23 mouse cellular contexts compared by ENCODE assay signal in the genomic region with DNA sequence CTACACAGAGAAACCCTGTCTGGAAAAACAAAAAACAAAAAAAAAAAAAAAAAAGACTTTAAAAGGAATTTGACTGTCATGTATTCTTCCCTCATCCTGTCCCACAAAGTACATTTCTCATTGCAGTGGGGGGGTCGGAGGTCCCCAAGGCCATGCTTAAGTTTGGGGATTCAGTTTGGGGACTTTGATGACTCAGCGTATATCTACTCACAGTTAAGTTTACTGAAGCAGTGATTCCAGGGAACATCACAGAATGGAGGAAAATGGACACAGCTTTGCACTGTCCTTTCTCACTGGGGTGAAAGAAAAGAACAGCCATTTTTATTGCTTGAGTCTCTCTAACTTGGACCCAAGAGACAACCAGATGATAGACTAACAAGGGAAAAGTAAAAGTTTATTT. TPM values are rescaled to one million over a fixed set of nuclear protein-coding genes. Genes with fewer than 3 reads are reported as not detected.
DNase-seq lines count a peak whose midpoint lies in the region; ATAC-seq and TF ChIP-seq lines count a peak whose summit lies in the region.
"Had no signal": no experiment of that assay in that cellular context is flagged by ENCODE, and none has a peak within 500 bp of the region (broad histone marks: within the 10 kb centered on the region; RNA-seq: fewer than 3 reads in every experiment).

No protein-coding gene starts in this region.

- no peak for ATAC-seq in erythroid progenitor cell, adult 5-6 weeks (replicated peaks; ENCODE audit: low FRiP score, poor library complexity, severe bottlenecking)
- ATAC-seq: forebrain, embryonic 14.5 days; forebrain, embryonic 16.5 days had no signal

- no peak overlapping the region for H3K4me3 ChIP-seq in spleen, adult 2 months (ENCODE audit: extremely low read depth, insufficient read depth, insufficient read length)
- H3K4me3 ChIP-seq in ES-Bruce4 (ENCODE audit: low read depth, low read length) (no peak overlapping the region), MEL (ENCODE audit: control insufficient read depth in 1 of 2, insufficient read depth in 1 of 2, low read depth in 2 of 2, low read length in 2 of 2) (no peak overlapping the region)
- H3K4me3 ChIP-seq: embryonic facial prominence, embryonic 10.5 days; embryonic facial prominence, embryonic 12.5 days; forebrain, embryonic 10.5 days; forebrain, embryonic 12.5 days had no signal

- no peaks in the 10 kb centered on the region for H3K27me3 ChIP-seq in spleen, adult 2 months (ENCODE audit: control insufficient read depth, insufficient read depth, low read length)
- H3K27me3 ChIP-seq in ES-Bruce4 (ENCODE audit: control insufficient read depth, insufficient read depth, low read length, poor library complexity, severe bottlenecking): no peaks in the 10 kb centered on the region
- H3K27me3 ChIP-seq in MEL (ENCODE audit: control insufficient read depth in 1 of 2, insufficient read depth in 2 of 2, low read length in 2 of 2): no peaks in the 10 kb centered on the region
- H3K27me3 ChIP-seq: embryonic facial prominence, embryonic 12.5 days; forebrain, embryonic 12.5 days had no signal

- TF ChIP-seq EP300 in ES-Bruce4 (IDR thresholded peaks at IDR 0.05; ENCODE audit: insufficient read depth, low read depth, low read length) (no peak), MEL (IDR thresholded peaks at IDR 0.05; ENCODE audit: low read depth in 1 of 2, low read length in 2 of 2) (no peak)

- H3K36me3 ChIP-seq in spleen, adult 2 months (ENCODE audit: control insufficient read depth, insufficient read depth, low read length): no peaks in the 10 kb centered on the region
- no peaks in the 10 kb centered on the region for H3K36me3 ChIP-seq in ES-Bruce4 (ENCODE audit: control insufficient read depth, insufficient read depth, low read length, poor library complexity, severe bottlenecking)
- H3K36me3 ChIP-seq in MEL (ENCODE audit: control insufficient read depth in 1 of 2, insufficient read depth in 2 of 2, low read length in 2 of 2): no peaks in the 10 kb centered on the region
- H3K36me3 ChIP-seq: embryonic facial prominence, embryonic 10.5 days; embryonic facial prominence, embryonic 12.5 days; forebrain, embryonic 10.5 days; forebrain, embryonic 12.5 days had no signal

- no peak for TF ChIP-seq CTCF in spleen, adult 2 months (IDR thresholded peaks at IDR 0.05; ENCODE audit: extremely low read depth, insufficient read depth, insufficient read length, insufficient replicate concordance)
- TF ChIP-seq CTCF in ES-Bruce4 (IDR thresholded peaks at IDR 0.05; ENCODE audit: low read depth, low read length) (no peak), MEL (IDR thresholded peaks at IDR 0.05 in 2 of 3, conservative IDR thresholded peaks at IDR 0.05 in 1 of 3; ENCODE audit: control insufficient read depth in 1 of 3, insufficient read depth in 1 of 3, low read depth in 2 of 3, low read length in 3 of 3, poor library complexity in 1 of 3, severe bottlenecking in 1 of 3) (no peak)

- H3K79me2 ChIP-seq in MEL (ENCODE audit: control insufficient read depth, insufficient read depth, low read length, poor library complexity): peaks cover 2% of the 10 kb centered on the region; the same call in 1 of the 2 replicates

- DNase-seq in spleen, adult 2 months (ENCODE audit: low read depth in 1 of 2, low spot score in 2 of 2): no peak
- no peak for DNase-seq in spleen, postnatal 10 days (ENCODE audit: low spot score in 2 of 2)
- no peak for DNase-seq in MEL (ENCODE audit: low read depth, low spot score)
- no peak for DNase-seq in cerebellum, adult 9-10 months
- DNase-seq: adrenal gland, adult 2 months; adrenal gland, postnatal 10 days; adrenal gland, postnatal 25 days; cerebellum, adult 11 months; cerebellum, adult 18-20 months; cerebellum, adult 8-10 months; cerebellum, postnatal 10 days; cerebellum, postnatal 25 days had no signal

- WGBS in spleen, adult 2 months: 87% methylated on average over 2 of the region's 2 CpGs

- no peaks in the 10 kb centered on the region for H3K9me3 ChIP-seq in ES-Bruce4 (replicated peaks; ENCODE audit: control insufficient read depth, insufficient read depth, low read length, poor library complexity, severe bottlenecking)
- H3K9me3 ChIP-seq in MEL (replicated peaks; ENCODE audit: insufficient read depth, low read length): no peaks in the 10 kb centered on the region
- H3K9me3 ChIP-seq: embryonic facial prominence, embryonic 10.5 days; embryonic facial prominence, embryonic 12.5 days; forebrain, embryonic 10.5 days; forebrain, embryonic 12.5 days had no signal

- H3K27ac ChIP-seq in spleen, adult 2 months (ENCODE audit: insufficient read depth, low read length): 0 out of 2 replicates have a peak overlapping the region, but pooled peaks have one; percentile 16
- H3K27ac ChIP-seq in ES-Bruce4 (ENCODE audit: insufficient read depth, low read length) (peak overlapping the region; percentile 66; the same call in 1 of the 2 replicates), MEL (ENCODE audit: control insufficient read depth, low read depth, low read length) (no peak overlapping the region)
- H3K27ac ChIP-seq: embryonic facial prominence, embryonic 10.5 days; embryonic facial prominence, embryonic 12.5 days; forebrain, embryonic 10.5 days; forebrain, embryonic 12.5 days had no signal

- no peak for TF ChIP-seq POLR2A in spleen, adult 2 months (IDR thresholded peaks at IDR 0.05; ENCODE audit: low read depth, low read length)
- TF ChIP-seq POLR2A in ES-Bruce4 (IDR thresholded peaks at IDR 0.05; ENCODE audit: insufficient read depth, low read length) (no peak), MEL (IDR thresholded peaks at IDR 0.05; ENCODE audit: control insufficient read depth in 1 of 2, insufficient read depth in 1 of 2, low read depth in 1 of 2, low read length in 2 of 2, poor library complexity in 1 of 2) (no peak)

- H3K9ac ChIP-seq in ES-Bruce4 (ENCODE audit: low read depth, poor library complexity, severe bottlenecking): no peak overlapping the region
- H3K9ac ChIP-seq in MEL (ENCODE audit: control insufficient read depth, low read depth, low read length, poor library complexity, severe bottlenecking): no peak overlapping the region
- H3K9ac ChIP-seq: embryonic facial prominence, embryonic 12.5 days; forebrain, embryonic 12.5 days had no signal

- TF ChIP-seq RAD21 in MEL (IDR thresholded peaks at IDR 0.05; ENCODE audit: low read depth, low read length): no peak

- peaks cover 2% of the 10 kb centered on the region; the same call in 1 of the 2 replicates for H3K4me1 ChIP-seq in spleen, adult 2 months (ENCODE audit: control insufficient read depth, insufficient read depth, insufficient read length)
- peaks cover 10% of the 10 kb centered on the region for H3K4me1 ChIP-seq in ES-Bruce4 (ENCODE audit: control insufficient read depth, insufficient read depth, low read length)
- peaks cover 2 to 3% of the 10 kb centered on the region in 2 experiments; a peak in 2 of 4 replicates for H3K4me1 ChIP-seq in MEL (ENCODE audit: control insufficient read depth in 1 of 2, insufficient read depth in 2 of 2, low read length in 2 of 2)

TF ChIP-seq in MEL, 35 proteins besides CTCF, POLR2A, EP300 and RAD21:
- TF ChIP-seq CHD2 (IDR thresholded peaks at IDR 0.05; ENCODE audit: low read length): no peak
- TF ChIP-seq TBP (IDR thresholded peaks at IDR 0.05; ENCODE audit: low read depth, low read length): no peak
- no peak for TF ChIP-seq RCOR1 (IDR thresholded peaks at IDR 0.05; ENCODE audit: low read depth, low read length)
- TF ChIP-seq TAL1 (IDR thresholded peaks at IDR 0.05; ENCODE audit: low read length): no peak
- no peak for TF ChIP-seq GABPA (IDR thresholded peaks at IDR 0.05; ENCODE audit: low read depth, low read length)
- TF ChIP-seq SIN3A (IDR thresholded peaks at IDR 0.05; ENCODE audit: low read length): no peak
- no peak for TF ChIP-seq TCF12 (IDR thresholded peaks at IDR 0.05; ENCODE audit: low read depth, low read length)
- TF ChIP-seq MAFK (IDR thresholded peaks at IDR 0.05; ENCODE audit: borderline replicate concordance, low read depth, low read length): peak; percentile 75

RNA-seq across cellular contexts. Expression of gene Rab15, which starts 29.7 kb away (rescaled TPM):
- polyA plus RNA-seq in spleen, adult 2 months (2012; rRNA removed): 0.89 and 1.5 TPM in 2 replicates
- polyA plus RNA-seq in ES-Bruce4 (2011; ENCODE audit: insufficient read depth, insufficient read length, low read depth, missing spikeins) (34.2 and 40.7 TPM in 2 replicates), MEL (2012; ENCODE audit: insufficient read depth in 1 of 2, insufficient read length in 2 of 2, low read depth in 1 of 2, low replicate concordance in 2 of 2, missing spikeins in 1 of 2) (10 to 100 TPM in 1 of 2 experiments, not detected in 1; 22.7 TPM)
- 2.7 and 3.4 TPM in 2 replicates for total RNA-seq in MEL (2012; rRNA removed)
- total RNA-seq in erythroid progenitor cell, adult 5-6 weeks (2015; ENCODE audit: low replicate concordance): 0.36 TPM in 1 of 2 replicates, not detected in the other
- total RNA-seq in erythroid progenitor cell, adult 5-6 weeks (2017; ENCODE audit: low replicate concordance): not detected in 2 replicates
- polyA plus RNA-seq: G1E had no signal

RNA-seq across cellular contexts. Expression of gene Gpx2, which starts 57.1 kb away (rescaled TPM):
- not detected in 2 replicates for polyA plus RNA-seq in spleen, adult 2 months (2012; rRNA removed)
- polyA plus RNA-seq in ES-Bruce4 (2011; ENCODE audit: insufficient read depth, insufficient read length, low read depth, missing spikeins) (12.7 and 20.3 TPM in 2 replicates), MEL (2012; ENCODE audit: insufficient read depth in 1 of 2, insufficient read length in 2 of 2, low read depth in 1 of 2, low replicate concordance in 2 of 2, missing spikeins in 1 of 2) (not detected)
- total RNA-seq in MEL (2012; rRNA removed): not detected in 2 replicates
- 1.3 TPM in 1 of 2 replicates, not detected in the other for total RNA-seq in erythroid progenitor cell, adult 5-6 weeks (2015; ENCODE audit: low replicate concordance)
- total RNA-seq in erythroid progenitor cell, adult 5-6 weeks (2017; ENCODE audit: low replicate concordance): not detected in 2 replicates
- total RNA-seq: adrenal gland, adult 2 months; adrenal gland, postnatal 10 days; adrenal gland, postnatal 25 days; adrenal gland, postnatal 4 days had no signal
- polyA plus RNA-seq: adrenal gland, adult 2 months; C2C12; forebrain, embryonic 14.5 days; G1E had no signal

Comparison
In these comparisons a context has a peak if more than half of its experiments do, and no peak if none do; other contexts are left out.
1. RNA of gene Gpx2, which starts 57.1 kb away (polyA plus RNA-seq): 12.7 to 20.3 TPM in ES-Bruce4; not detected in MEL and not detected in spleen, adult 2 months; every median in the first group is over 10 times any median in the second.